Mouse (Mus musculus) mature B cell (primary cell): Measurements from ENCODE around the gene 6030452D12Rik.

Source experiments
- in situ Hi-C: fragments of 300-500 bp; cut with MboI; formaldehyde crosslinking; loops from 2 replicates; pipeline ENCODE4 v1.14.3; 2019

The 6030452D12Rik gene

GRCm38 (mm10) chr8:106500018-106500685 is at the start of gene 6030452D12Rik:
Gene 6030452D12Rik, plus strand, starts transcription at chr8:106500522.
- in situ Hi-C loops, result no loop called here

GRCm38 (mm10) chr8:106451301-106452085 is 48.8 kb upstream of the 6030452D12Rik start:
- in situ Hi-C loops, result no loop called here

GRCm38 (mm10) chr8:106452701-106453481 is 47.4 kb upstream of the 6030452D12Rik start:
- in situ Hi-C loops, result no loop called here

GRCm38 (mm10) chr8:106454036-106454435 is 46.3 kb upstream of the 6030452D12Rik start:
- in situ Hi-C loops, result no loop called here

- in situ Hi-C loops, result no loop called here
Measured at GRCm38 (mm10) chr8:106462131-106462530, 38.2 kb upstream of the 6030452D12Rik start.

- in situ Hi-C loops, result no loop called here
Measured at GRCm38 (mm10) chr8:106463795-106464194, 36.5 kb upstream of the 6030452D12Rik start.

- in situ Hi-C loops, result no loop called here
Measured at GRCm38 (mm10) chr8:106469485-106469884, 30.8 kb upstream of the 6030452D12Rik start.

- in situ Hi-C loops, result no loop called here
Measured at GRCm38 (mm10) chr8:106474001-106474400, 26.3 kb upstream of the 6030452D12Rik start.

- in situ Hi-C loops, result no loop called here
Measured at GRCm38 (mm10) chr8:106504241-106504640, 3.9 kb downstream of the 6030452D12Rik start.

- in situ Hi-C loops, result no loop called here
Measured at GRCm38 (mm10) chr8:106505328-106505965, 5.1 kb downstream of the 6030452D12Rik start.

- in situ Hi-C loops, result no loop called here
Measured at GRCm38 (mm10) chr8:106506106-106506505, 5.8 kb downstream of the 6030452D12Rik start.

GRCm38 (mm10) chr8:106507761-106508331 is 7.5 kb downstream of the 6030452D12Rik start:
- in situ Hi-C loops, result no loop called here

- in situ Hi-C loops, result no loop called here
Measured at GRCm38 (mm10) chr8:106508456-106508855, 8.1 kb downstream of the 6030452D12Rik start.

GRCm38 (mm10) chr8:106509079-106509780 is 8.9 kb downstream of the 6030452D12Rik start:
- in situ Hi-C loops, result no loop called here

GRCm38 (mm10) chr8:106510365-106510975 is 10.1 kb downstream of the 6030452D12Rik start, which contains the start of gene Cdh3:
Gene Cdh3, plus strand, starts transcription at chr8:106510891.
- in situ Hi-C loops, result no loop called here

- in situ Hi-C loops, result no loop called here
Measured at GRCm38 (mm10) chr8:106511065-106511501, 10.8 kb downstream of the 6030452D12Rik start.

- in situ Hi-C loops, result no loop called here
Measured at GRCm38 (mm10) chr8:106511531-106512041, 11.3 kb downstream of the 6030452D12Rik start.

- in situ Hi-C loops, result no loop called here
Measured at GRCm38 (mm10) chr8:106512475-106513150, 12.3 kb downstream of the 6030452D12Rik start.

GRCm38 (mm10) chr8:106515946-106516479 is 15.7 kb downstream of the 6030452D12Rik start:
- in situ Hi-C loops, result no loop called here
